Mouse (Mus musculus): Measurements from ENCODE around the gene Mrpl18. TPM values are rescaled to one million over a fixed set of nuclear protein-coding genes. Genes with fewer than 3 reads are reported as not detected.

Mrpl18 gene
- polyA plus RNA-seq, 1 experiment from 2014 or later = 81.0 TPM

GRCm38 (mm10) chr17:12916588-12917380 lies 639 bp upstream of the Mrpl18 start:
- peak; percentile 45 for ATAC-seq
- H3K4me1 ChIP-seq (ENCODE audit: insufficient read depth) = 0 out of 2 replicates have a peak, but pooled peaks cover 4% of the 10 kb centered on the region
- H3K9me3 ChIP-seq (ENCODE audit: low read length) = no peaks in the 10 kb centered on the region
- H3K27ac ChIP-seq (ENCODE audit: low read depth) = peak overlapping the region; percentile 90
- peaks cover 50% of the 10 kb centered on the region for H3K36me3 ChIP-seq (replicated peaks; ENCODE audit: insufficient read depth, low read length)
- H3K27me3 ChIP-seq (ENCODE audit: insufficient read depth, low read length) = no peaks in the 10 kb centered on the region
- under 1% methylated on average over 40 of the region's 40 CpGs for WGBS (ENCODE audit: insufficient replicate concordance)
- peak overlapping the region; percentile 95 for H3K9ac ChIP-seq (replicated peaks)
- H3K4me2 ChIP-seq (ENCODE audit: low read depth, low read length) = peak overlapping the region; percentile 96
- H3K4me3 ChIP-seq (ENCODE audit: low read depth, low read length) = peak overlapping the region; percentile 94
- TF ChIP-seq EP300 (IDR thresholded peaks at IDR 0.05; ENCODE audit: low read depth) (no peak), CTCF (IDR thresholded peaks at IDR 0.05; ENCODE audit: low read depth) (no peak)
- peak; percentile 68 for DNase-seq

- no peak for TF ChIP-seq CTCF (IDR thresholded peaks at IDR 0.05; ENCODE audit: low read depth)
- no peak; the same call in 1 of the 2 replicates for TF ChIP-seq EP300 (IDR thresholded peaks at IDR 0.05; ENCODE audit: low read depth)
- Histone ChIP-seq H3K27ac (ENCODE audit: low read depth) (peak within 1 kb of the TSS; percentile 90), H3K4me3 (ENCODE audit: low read depth, low read length) (peak within 1 kb of the TSS; percentile 94), H3K36me3 (replicated peaks; ENCODE audit: insufficient read depth, low read length) (peaks cover 49% of the 10 kb centered on the region), H3K4me2 (ENCODE audit: low read depth, low read length) (peak within 1 kb of the TSS; percentile 96), H3K9ac (replicated peaks) (peak within 1 kb of the TSS; percentile 95), H3K27me3 (ENCODE audit: insufficient read depth, low read length) (no peaks in the 10 kb centered on the region), H3K4me1 (ENCODE audit: insufficient read depth) (0 out of 2 replicates have a peak, but pooled peaks cover 4% of the 10 kb centered on the region), H3K9me3 (ENCODE audit: low read length) (no peaks in the 10 kb centered on the region)
- under 1% methylated on average over 18 of the region's 18 CpGs for WGBS (ENCODE audit: insufficient replicate concordance)
- ATAC-seq (peak; percentile 9), DNase-seq (peak; percentile 49)
Observed at GRCm38 (mm10) chr17:12915488-12915880, 661 bp downstream of the Mrpl18 start, which contains the start of gene Tcp1. TSS of gene Tcp1 (plus strand) at chr17:12915701.

- WGBS (ENCODE audit: insufficient replicate concordance) = 80% methylated on average over 8 of the region's 8 CpGs
- Histone ChIP-seq H3K4me3 (ENCODE audit: low read depth, low read length) (no peak overlapping the region), H3K4me2 (ENCODE audit: low read depth, low read length) (no peak overlapping the region), H3K9me3 (ENCODE audit: low read length) (no peaks in the 10 kb centered on the region), H3K9ac (replicated peaks) (no peak overlapping the region), H3K4me1 (ENCODE audit: insufficient read depth) (no peaks in the 10 kb centered on the region), H3K27me3 (ENCODE audit: insufficient read depth, low read length) (no peaks in the 10 kb centered on the region), H3K36me3 (replicated peaks; ENCODE audit: insufficient read depth, low read length) (peaks cover 36% of the 10 kb centered on the region), H3K27ac (ENCODE audit: low read depth) (no peak overlapping the region)
- ATAC-seq (no peak), DNase-seq (no peak)
- no peak for TF ChIP-seq CTCF (IDR thresholded peaks at IDR 0.05; ENCODE audit: low read depth)
- TF ChIP-seq EP300 (IDR thresholded peaks at IDR 0.05; ENCODE audit: low read depth) = no peak
Observed at GRCm38 (mm10) chr17:12910391-12910790, 5.8 kb downstream of the Mrpl18 start.

- DNase-seq (no peak), ATAC-seq (no peak)
- TF ChIP-seq CTCF (IDR thresholded peaks at IDR 0.05; ENCODE audit: low read depth) (no peak), EP300 (IDR thresholded peaks at IDR 0.05; ENCODE audit: low read depth) (no peak)
- Histone ChIP-seq H3K27ac (ENCODE audit: low read depth) (no peak within 1 kb of the TSS), H3K4me1 (ENCODE audit: insufficient read depth) (no peaks in the 10 kb centered on the region), H3K4me2 (ENCODE audit: low read depth, low read length) (no peak within 1 kb of the TSS), H3K36me3 (replicated peaks; ENCODE audit: insufficient read depth, low read length) (peaks cover 42% of the 10 kb centered on the region), H3K4me3 (ENCODE audit: low read depth, low read length) (no peak within 1 kb of the TSS), H3K27me3 (ENCODE audit: insufficient read depth, low read length) (no peaks in the 10 kb centered on the region), H3K9ac (replicated peaks) (no peak within 1 kb of the TSS), H3K9me3 (ENCODE audit: low read length) (no peaks in the 10 kb centered on the region)
- WGBS (ENCODE audit: insufficient replicate concordance) = 85% methylated on average over 35 of the region's 35 CpGs
Observed at GRCm38 (mm10) chr17:12909361-12910280, 6.5 kb downstream of the Mrpl18 start, which contains the start of gene Pnldc1. TSS of gene Pnldc1 (minus strand) at chr17:12910230.

GRCm38 (mm10) chr17:12906436-12906835 lies 9.7 kb downstream of the Mrpl18 start:
- ATAC-seq = no peak

GRCm38 (mm10) chr17:12905810-12906209 lies 10.3 kb downstream of the Mrpl18 start:
- WGBS (ENCODE audit: insufficient replicate concordance) = 82% methylated on average over 4 of the region's 4 CpGs
- H3K4me2 ChIP-seq (ENCODE audit: low read depth, low read length) = no peak overlapping the region
- no peaks in the 10 kb centered on the region for H3K9me3 ChIP-seq (ENCODE audit: low read length)
- no peak overlapping the region for H3K27ac ChIP-seq (ENCODE audit: low read depth)
- H3K36me3 ChIP-seq (replicated peaks; ENCODE audit: insufficient read depth, low read length) = peaks cover 22% of the 10 kb centered on the region
- ATAC-seq (no peak), DNase-seq (no peak)
- H3K27me3 ChIP-seq (ENCODE audit: insufficient read depth, low read length) = no peaks in the 10 kb centered on the region
- H3K9ac ChIP-seq (replicated peaks) = no peak overlapping the region
- no peak overlapping the region for H3K4me3 ChIP-seq (ENCODE audit: low read depth, low read length)
- no peak for TF ChIP-seq EP300 (IDR thresholded peaks at IDR 0.05; ENCODE audit: low read depth)
- TF ChIP-seq CTCF (IDR thresholded peaks at IDR 0.05; ENCODE audit: low read depth) = no peak
- no peaks in the 10 kb centered on the region for H3K4me1 ChIP-seq (ENCODE audit: insufficient read depth)

More at GRCm38 (mm10) chr17:12906436-12906835, 9.7 kb downstream of the Mrpl18 start:
- no peak overlapping the region for H3K9ac ChIP-seq (replicated peaks)
- no peak for TF ChIP-seq CTCF (IDR thresholded peaks at IDR 0.05; ENCODE audit: low read depth)
- no peak for TF ChIP-seq EP300 (IDR thresholded peaks at IDR 0.05; ENCODE audit: low read depth)
- H3K27me3 ChIP-seq (ENCODE audit: insufficient read depth, low read length) = no peaks in the 10 kb centered on the region
- no peaks in the 10 kb centered on the region for H3K9me3 ChIP-seq (ENCODE audit: low read length)
- 88% methylated on average over 9 of the region's 9 CpGs for WGBS (ENCODE audit: insufficient replicate concordance)
- no peak overlapping the region for H3K4me2 ChIP-seq (ENCODE audit: low read depth, low read length)
- no peak overlapping the region for H3K27ac ChIP-seq (ENCODE audit: low read depth)
- H3K4me1 ChIP-seq (ENCODE audit: insufficient read depth) = no peaks in the 10 kb centered on the region
- peaks cover 26% of the 10 kb centered on the region for H3K36me3 ChIP-seq (replicated peaks; ENCODE audit: insufficient read depth, low read length)
- DNase-seq = no peak
- no peak overlapping the region for H3K4me3 ChIP-seq (ENCODE audit: low read depth, low read length)
